Mouse (Mus musculus) natural killer cell, adult 2 months (primary cell): Measurements from ENCODE around the gene Wdhd1.

Experiments used
- DNase-seq, 2 experiments: peaks; one replicate each; pipeline ENCODE4 v3.0.0; 2022; ENCODE audit warnings: low spot score in 2 of 2

Gene Wdhd1

DNA sequence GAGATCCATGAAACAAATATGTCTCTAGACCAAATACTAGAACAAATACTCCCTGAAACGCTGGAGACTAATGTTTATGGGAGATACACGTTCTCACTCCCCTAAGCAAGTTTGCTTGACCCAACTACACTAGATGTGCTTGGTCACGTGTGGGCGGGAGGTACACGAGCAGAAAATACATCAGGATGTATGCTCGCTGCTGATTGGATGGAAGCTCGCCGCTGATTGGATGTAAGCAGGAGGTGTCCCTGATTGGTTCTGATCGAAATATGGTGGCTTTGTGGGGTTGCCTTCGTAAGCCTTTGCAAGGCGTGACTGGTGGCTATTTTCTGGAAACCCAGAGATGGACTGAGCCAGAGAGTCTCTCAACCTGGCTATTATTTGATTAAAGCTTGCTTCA, 55.1 kb downstream of the Wdhd1 start:
- DNase-seq: no peak

DNA sequence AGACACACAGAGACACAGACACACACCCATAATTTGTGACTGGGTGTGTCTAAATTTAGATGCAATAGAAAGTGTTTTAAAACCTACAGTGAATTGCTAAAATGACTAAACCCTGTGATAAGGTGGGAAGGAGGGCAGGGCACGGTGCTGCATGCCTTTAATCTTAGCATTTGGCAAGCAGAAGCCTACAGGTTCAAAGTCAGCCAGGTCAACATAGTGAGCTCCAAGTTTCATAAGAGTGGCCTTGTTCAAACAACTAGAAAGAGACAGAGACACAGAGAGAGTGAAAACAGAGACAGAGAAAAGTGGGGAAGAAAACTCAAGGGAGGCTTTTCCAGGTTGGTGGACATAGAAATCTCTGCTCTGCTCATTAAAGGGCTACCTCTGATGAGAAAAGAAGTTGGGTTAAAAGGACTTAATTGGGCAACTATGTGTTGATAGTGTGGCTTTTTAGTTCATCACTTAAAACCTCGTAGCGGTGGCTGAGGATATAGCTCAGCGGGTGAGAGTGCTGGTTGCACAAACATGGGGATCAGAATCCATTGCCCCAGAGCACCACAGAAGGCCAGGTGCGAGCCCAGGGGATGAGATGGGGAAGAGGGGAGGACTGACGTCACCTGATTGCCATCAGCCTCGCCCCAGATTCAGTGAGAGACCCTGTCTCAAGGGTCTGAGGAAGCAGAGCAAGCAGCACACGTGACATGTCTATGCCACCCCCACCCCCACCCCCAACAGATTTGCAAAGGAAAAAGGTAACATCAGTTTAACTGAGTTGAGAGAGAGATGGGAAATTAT, 56.2 kb downstream of the Wdhd1 start:
- DNase-seq: no peak

DNA sequence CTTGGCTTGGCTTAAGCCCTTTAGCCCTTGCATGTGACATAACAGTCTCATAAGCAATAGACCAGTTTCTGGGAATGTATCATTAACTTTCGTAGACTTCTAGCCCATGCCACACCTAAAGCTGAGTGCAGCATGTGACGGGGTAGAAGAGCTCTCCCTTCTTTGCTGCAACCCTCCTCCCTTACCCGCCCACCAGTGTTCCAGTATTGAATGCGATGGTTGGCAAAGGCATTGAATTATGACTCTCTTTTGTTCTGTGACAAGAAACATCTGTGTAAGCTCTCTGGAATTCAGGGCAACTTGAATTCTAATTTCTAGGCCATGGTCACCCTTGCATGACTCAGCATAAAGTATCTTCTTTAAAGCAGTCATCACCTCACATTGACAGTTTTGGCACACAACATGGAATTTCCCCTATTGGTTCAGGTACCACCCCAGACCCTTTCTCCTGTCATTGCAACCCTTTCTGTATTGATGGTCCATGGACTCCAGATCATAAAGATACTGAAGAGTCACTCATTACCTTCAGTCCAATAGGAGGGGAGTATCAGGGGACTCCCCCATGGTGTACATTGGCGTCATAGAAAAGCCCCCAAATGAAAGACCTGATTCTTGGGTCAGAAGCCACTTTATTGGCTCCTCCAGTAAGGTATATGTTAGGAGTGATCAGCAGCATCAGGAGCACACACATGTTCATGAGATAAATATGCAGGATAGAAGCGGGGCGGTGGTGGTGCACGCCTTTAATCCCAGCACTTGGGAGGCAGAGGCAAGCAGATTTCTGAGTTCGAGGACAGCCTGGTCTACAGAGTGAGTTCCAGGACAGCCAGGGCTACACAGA, 57.7 kb downstream of the Wdhd1 start:
- no peak for DNase-seq

DNA sequence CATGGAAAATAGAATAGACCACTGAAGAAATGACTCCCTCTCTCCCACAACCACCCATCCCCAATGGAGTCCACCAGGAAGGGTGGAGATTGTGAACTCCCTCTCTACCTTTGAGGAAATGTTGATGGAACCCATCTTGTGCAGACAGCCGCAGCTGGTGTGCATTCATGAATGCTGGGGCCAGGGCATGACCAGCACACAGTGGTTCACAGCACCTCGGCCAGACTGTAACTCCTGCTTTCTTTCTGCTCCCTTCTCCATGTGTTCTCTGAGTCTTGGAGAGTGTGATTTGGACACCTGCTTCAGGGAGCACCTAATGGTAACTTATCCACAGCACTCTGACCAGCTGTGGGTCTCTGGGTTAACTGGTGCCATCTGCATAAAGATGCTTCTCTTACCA, 60.1 kb downstream of the Wdhd1 start:
- no peak for DNase-seq

DNA sequence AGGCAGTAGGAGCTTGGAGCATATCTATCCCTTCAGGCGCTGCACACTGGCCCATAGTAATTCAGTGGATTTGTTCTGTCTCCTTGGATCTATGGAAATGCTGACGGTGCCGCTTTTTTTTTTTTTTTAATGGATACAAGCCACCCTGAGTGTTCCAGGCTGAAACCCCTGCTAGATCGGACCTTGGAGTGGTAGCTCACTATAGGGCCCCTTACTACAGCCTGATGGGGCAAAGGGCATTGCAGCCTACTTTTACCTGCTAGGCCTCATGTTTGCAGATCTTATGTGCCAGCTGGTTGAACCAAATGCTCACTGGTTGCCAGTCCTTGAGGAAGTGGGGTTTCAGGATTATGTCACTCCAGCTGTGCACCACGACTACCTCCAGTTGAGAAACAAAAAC, 62.3 kb downstream of the Wdhd1 start:
- no peak for DNase-seq

DNA sequence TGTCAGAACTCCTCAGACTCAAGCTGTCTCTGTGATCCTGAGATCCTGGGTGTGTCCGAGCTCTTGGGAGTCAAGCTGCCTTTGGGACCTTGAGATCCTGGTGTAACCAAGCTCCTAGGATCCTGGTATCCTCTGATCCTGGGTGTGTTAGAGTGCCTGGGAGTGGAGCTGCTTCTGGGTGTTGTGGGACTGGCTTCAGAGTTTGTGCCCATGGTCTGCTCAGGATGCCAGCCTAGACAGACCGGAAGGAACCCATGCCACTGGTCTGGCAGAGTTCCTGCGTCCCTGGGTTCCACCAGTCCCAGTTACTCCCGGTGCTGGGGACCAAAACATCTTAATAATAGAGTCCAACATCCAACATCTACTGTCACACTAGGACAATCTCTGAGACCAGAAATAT, 63.4 kb downstream of the Wdhd1 start:
- DNase-seq: no peak

DNA sequence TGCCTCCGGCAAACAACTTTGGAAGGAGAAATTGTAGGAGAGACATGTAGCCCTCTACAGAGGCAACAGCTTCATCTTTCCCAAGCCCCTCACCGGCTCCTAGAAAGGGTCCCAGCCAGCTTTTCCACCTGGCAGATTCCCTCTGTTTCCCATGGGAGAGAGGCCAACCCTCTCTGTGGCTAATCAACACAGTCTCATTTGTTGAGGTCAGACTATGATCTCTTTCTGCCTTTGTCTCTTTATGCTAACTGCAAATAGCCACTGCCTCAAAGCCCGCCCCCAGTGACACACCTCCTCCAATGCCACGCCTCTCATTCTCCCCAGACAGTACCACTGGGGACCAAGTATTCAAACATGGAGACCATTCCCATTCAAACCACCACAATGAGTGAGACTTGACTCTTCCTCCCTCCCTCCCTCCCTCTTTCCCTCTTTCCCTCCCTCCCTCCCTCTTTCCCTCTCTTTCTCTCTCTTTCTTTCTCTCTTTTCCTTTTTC, 66.9 kb downstream of the Wdhd1 start:
- DNase-seq: no peak

DNA sequence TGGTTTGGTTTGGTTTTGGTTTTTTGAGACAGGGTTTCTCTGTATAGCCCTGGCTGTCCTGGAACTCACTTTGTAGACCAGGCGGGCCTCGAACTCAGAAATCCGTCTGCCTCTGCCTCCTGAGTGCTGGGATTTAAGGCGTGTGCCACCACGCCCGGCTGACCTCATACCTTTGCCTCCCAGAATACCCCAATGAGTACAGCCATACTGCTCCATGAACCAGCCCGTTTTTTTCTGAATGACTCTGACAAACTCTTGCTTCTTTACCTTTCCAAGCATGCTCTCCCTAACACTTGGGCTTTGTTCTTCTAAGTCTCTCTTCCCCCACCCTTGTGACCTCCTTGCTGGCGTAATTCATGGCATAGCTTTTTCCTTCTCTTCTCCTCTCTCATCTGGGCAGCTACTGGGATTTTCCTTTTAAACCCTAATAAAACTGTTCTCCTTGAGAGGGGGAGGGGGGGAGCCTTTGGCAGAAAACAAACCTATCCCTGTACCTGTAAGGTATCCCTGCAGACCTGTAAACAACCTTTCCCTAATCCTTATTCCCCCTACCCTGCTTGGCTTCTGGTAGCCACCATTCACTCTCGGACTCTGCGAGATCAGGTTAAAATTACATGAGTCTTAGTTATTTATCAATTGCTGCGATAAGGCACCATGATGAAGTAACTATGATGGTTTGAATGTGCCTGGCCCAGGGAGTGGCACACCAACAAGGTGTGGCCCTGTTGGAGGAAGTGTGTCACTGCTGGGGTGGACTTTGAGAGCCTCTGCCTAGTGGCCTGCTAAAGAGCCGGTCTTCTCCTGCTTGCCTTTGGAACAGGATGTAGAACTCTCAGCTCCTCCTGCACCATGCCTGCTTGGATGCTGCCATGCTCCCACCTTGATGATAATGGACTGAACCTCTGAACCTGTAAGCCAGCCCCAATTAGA, 67.8 kb downstream of the Wdhd1 start:
- DNase-seq: no peak

DNA sequence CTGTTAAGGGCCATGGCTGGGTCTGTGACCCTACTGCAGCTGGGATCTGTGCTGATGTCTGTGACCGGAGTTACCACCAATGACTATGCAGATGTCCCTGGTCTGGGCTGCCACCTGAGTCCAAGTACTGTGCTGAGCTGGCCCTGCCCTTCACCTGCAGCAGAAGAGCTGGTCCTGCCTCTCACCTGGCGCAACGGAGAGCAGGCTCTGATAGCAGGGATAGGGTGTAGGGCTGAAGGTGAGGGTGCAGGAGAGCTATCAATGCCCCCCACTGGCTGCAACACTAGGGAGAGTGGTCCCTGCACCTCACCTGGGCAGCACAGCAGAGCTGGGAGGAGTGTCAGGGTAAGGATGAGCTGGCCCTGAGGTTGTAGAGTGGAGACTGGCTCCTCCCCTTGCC, 70.1 kb downstream of the Wdhd1 start:
- DNase-seq: no peak

DNA sequence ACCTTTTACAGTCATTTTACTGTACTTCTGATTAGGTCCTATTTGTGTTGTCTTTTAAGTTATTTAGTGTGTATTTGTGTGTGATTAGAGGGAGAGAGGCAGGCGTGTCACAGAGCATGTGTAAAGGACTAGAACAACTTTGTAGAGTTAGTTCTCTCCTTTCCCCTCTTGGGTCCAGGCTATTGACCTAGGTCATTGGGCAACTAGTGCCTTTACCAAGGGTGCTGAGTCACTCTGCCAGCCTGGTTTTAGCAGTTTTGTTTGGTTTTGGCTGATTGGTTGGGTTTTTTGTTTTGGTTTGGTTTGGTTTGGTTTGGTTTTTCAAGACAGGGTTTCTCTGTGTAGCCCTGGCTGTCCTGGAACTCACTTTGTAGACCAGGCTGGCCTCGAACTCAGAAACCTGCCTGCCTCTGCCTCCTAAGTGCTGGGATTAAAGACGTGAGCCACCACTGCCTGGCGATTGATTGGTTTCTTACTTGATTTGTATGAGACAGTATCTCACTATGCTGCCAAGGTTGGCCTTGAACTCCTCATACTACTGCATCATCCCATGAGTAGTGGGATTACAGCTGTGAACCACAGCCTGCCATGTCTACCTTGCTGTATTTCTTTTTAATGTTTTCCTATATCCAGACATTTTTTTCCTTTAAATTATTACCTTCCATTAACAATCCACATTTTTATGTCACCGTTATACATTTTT, 71.2 kb downstream of the Wdhd1 start:
- no peak for DNase-seq

DNA sequence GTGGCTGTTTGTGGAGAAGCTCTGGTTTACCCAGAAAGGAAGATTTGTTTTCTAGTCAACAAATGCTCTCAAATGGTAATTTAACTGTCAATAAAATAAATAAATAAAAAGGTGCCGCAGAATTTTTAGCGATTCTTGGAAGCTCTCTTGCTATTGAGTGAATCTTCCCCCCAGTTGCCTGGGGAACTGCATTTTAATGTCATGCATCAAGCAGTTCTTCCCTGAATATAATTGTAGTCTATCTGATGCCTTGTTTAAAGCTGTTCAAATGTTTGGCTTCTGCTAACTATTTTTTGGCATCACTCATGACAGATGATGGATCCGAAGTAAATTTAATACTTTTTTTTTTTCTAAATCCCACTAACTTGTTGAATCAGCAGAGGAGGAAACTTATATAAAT, 79.3 kb downstream of the Wdhd1 start:
- no peak for DNase-seq

DNA sequence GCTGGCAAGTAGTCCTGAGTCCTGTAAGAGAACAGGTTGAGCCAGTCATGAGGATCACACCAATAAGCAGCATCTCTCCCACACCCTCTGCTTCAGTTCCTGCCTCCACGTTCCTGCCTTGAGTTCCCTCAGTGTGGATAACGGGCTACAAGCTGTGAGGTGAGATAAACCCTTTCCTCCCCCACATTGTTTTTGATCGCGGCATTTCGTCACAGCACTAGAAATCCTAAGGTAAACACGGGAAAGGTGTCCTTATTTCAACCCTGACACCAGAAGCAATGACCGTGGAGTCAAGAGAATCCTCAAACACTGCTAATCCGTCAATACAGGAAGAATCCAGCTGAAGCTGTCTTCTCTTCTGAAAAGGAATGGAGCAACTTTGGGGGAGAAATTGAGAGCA, 79.9 kb downstream of the Wdhd1 start:
- DNase-seq: no peak

DNA sequence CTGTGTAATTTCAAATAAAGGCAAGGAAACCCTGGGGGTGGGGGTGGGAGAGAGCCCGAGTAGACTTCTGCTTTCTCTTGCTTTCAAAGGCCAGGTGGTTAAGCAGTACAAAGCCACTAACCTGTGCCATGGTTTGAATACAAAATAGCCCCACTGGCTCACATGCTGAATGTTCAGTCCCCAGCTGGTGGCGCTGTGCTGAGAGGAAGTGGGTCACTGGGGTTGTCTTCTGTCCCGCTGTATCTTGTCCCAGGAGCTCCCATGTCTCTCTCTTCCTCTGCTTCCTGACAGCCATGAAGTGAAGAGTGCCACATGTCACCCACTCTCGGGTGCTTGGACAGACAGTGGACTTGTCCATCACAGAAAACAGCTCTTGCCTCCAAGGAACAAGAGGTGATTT, 82.6 kb downstream of the Wdhd1 start:
- DNase-seq: peak; percentile 25 to 70

DNA sequence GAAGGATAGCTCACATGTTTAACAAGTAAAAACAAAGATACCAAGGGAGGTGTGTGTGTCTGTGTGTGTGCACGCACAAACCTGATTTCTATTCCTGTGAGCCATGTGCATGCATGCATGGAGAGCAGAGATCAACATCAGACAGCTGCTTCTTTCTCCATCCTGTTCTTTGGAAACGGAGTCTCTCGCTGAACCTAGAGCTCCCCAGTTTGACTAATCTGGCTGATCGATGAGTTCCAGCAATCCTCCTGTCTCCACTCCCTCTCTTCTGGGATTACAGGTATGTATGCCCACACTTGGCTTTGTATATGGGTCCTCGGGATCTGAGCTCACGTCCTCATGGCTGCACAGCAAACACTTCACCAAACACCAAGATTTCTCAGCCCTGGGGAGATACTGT, 83.2 kb downstream of the Wdhd1 start:
- DNase-seq: no peak

DNA sequence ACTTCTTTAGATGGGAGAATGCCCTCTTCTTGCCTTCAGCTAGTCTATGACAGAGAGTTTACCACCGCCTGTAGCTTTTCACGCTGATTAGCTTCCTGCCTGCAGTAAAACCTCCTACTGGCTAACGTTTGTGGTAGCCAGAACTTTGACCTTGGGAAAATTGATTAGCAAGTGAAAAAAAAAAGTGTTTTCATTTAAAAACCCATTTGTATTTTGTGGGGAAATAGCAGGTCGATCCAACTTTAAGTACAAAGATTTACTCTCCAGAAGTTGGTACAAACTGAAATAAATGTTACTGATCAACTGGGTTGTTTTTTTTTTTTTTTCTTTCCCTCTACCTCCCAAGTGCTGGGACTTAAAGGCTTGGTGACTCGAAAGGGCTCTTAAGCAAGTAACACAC, 84.8 kb downstream of the Wdhd1 start:
- no peak for DNase-seq
